Mouse (Mus musculus) stomach, postnatal 0 days (tissue): ENCODE data around the gene Ctnnbip1.

Experiments
- CTCF ChIP-seq: IDR thresholded peaks from 2 replicates; pipeline ENCODE4 v1.5.1; 2016; ENCODE audit warnings: antibody characterized with exemption, low read depth, mild to moderate bottlenecking, moderate library complexity
- EP300 ChIP-seq: optimal IDR thresholded peaks from 2 replicates; pipeline ENCODE3; 2016; ENCODE audit warnings: antibody characterized with exemption

GRCm38 (mm10) chr4:149504363-149504762, 13.7 kb upstream of the Ctnnbip1 start:
- no peak for TF ChIP-seq CTCF
- no peak for TF ChIP-seq EP300
